Mouse (Mus musculus) liver, embryonic 16.5 days (tissue): ENCODE data around the gene Gstt2. TPM values are rescaled to one million over a fixed set of nuclear protein-coding genes. Genes with fewer than 3 reads are reported as not detected.
"Not testable (repeated sequence)": the region's sequence is repeated elsewhere in the genome, so short reads cannot be mapped to it uniquely, and the experiment has no call there.

Source experiments
- ATAC-seq: fragments of 200-750 bp; cut with Nextera tagmentation; 2 replicates; pipeline ENCODE4 v1.8.0; 2017; ENCODE audit warnings: low read depth, mild to moderate bottlenecking, moderate number of reproducible peaks, moderate library complexity
- H3K27ac ChIP-seq: fragments of 300-500 bp; sonication (generic); 2 replicates; pipeline ENCODE4 v1.5.1; 2014; ENCODE audit warnings: mild to moderate bottlenecking, low read length
- H3K27me3 ChIP-seq: fragments of 300-500 bp; sonication (generic); 2 replicates; pipeline ENCODE4 v1.6.1; 2014; ENCODE audit warnings: low read depth, low read length, mixed read lengths; ENCODE audit not compliant: control insufficient read depth, insufficient read depth
- H3K36me3 ChIP-seq: fragments of 300-500 bp; sonication (generic); 2 replicates; pipeline ENCODE4 v1.6.1; 2014; ENCODE audit warnings: mild to moderate bottlenecking; ENCODE audit not compliant: control insufficient read depth, insufficient read depth
- H3K4me1 ChIP-seq: fragments of 300-500 bp; sonication (generic); 2 replicates; pipeline ENCODE4 v1.6.1; 2014; ENCODE audit warnings: low read depth, low read length, mixed read lengths; ENCODE audit not compliant: control insufficient read depth
- H3K4me2 ChIP-seq: fragments of 300-500 bp; sonication (generic); 2 replicates; pipeline ENCODE4 v1.6.1; 2014; ENCODE audit warnings: low read depth, low read length, mixed read lengths
- H3K4me3 ChIP-seq: fragments of 300-500 bp; sonication (generic); 2 replicates; pipeline ENCODE4 v1.5.1; 2014; ENCODE audit warnings: low read depth, mild to moderate bottlenecking, low read length
- H3K9ac ChIP-seq: fragments of 300-500 bp; sonication (generic); 2 replicates; pipeline ENCODE4 v1.6.1; 2014; ENCODE audit warnings: low read depth, low read length
- H3K9me3 ChIP-seq: fragments of 300-500 bp; sonication (generic); replicated peaks from 2 replicates; pipeline ENCODE4 v1.6.1; 2016; ENCODE audit warnings: low read length; ENCODE audit not compliant: control insufficient read depth
- WGBS: fragments of 180-500 bp; shearing (Covaris S2); extraction: QIAGEN DNeasy Blood & Tissue Kit; methylation state at CpG from one replicate; pipeline ENCODE4 v1.1.7; 2014; ENCODE audit not compliant: insufficient replicate concordance; 5-methylcytosine and 5-hydroxymethylcytosine counted together
- polyA plus RNA-seq: library from polyadenylated mRNA; unstranded; fragments of >200 nt; fragmentation: Nextera tagmentation; extraction: Ambion mirVana; gene quantifications from 2 replicates; pipeline ENCODE4 v1.2.1, GENCODE M21; 2015

Gstt2 gene
- polyA plus RNA-seq, 1 experiment from 2014 or later = 56.7 TPM

DNA sequence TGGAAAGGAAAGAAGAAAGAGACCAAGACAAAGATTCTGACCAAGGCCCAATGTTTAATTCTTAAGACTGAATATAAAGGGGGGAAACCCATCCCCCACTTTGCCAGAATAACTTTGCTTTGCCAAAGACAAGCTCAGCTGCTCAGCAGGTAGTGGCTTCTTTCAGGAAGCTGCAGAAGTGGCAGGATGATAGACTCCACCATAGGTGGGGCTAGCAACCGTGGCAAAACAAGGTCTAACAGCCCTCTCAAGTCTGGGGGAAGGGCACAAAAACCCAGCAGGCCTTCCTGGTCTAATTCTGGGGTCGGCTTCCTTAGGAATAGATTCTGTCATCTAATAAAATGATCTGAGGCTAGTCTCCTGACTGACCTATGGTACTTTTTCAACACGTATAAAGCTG lies 11.2 kb upstream of the Gstt2 start:
- no peaks in the 10 kb centered on the region for H3K36me3 ChIP-seq
- no peak overlapping the region for H3K4me3 ChIP-seq
- no peak for ATAC-seq
- H3K4me1 ChIP-seq = peaks cover 24% of the 10 kb centered on the region
- H3K27ac ChIP-seq = no peak overlapping the region
- H3K4me2 ChIP-seq = no peak overlapping the region
- H3K27me3 ChIP-seq = no peaks in the 10 kb centered on the region
- no peaks in the 10 kb centered on the region for H3K9me3 ChIP-seq
- H3K9ac ChIP-seq = no peak overlapping the region
- 36% methylated on average over 3 of the region's 3 CpGs for WGBS

DNA sequence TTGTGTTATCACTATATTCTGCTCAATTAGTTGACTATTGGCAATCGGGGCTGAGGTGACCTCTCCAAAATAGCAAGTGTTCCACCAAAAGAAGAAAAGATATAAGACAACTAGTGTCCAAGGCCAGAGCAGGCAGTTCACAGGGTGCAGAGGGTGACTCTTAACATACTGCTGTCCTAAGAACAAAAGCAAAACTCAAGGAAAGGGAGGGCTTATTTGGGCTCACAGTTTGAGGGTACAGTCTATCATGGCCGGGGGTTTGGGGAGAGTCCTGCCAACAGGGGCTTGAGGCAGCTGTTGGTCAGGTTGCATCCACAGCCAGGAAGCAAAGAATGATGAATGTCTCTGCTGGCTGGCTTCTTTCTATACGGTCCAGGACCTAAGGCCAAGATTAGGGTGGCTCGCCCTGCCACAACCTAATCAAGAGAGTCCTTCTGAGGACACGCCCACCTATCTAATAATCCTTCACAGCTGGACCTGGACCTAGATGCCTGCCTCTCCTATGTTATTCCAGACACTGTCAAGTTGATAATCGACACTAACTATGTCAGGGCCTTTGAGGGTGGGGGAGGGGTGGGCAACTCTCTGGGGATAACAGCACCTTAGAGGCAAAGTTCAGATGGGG lies 8.2 kb upstream of the Gstt2 start:
- peak; percentile 99 for ATAC-seq
- Histone ChIP-seq H3K4me2 (peak overlapping the region; percentile 50), H3K4me3 (peak overlapping the region; percentile 7; the same call in 1 of the 2 replicates), H3K4me1 (peaks cover 24% of the 10 kb centered on the region), H3K27me3 (no peaks in the 10 kb centered on the region), H3K9ac (no peak overlapping the region), H3K9me3 (no peaks in the 10 kb centered on the region), H3K27ac (peak overlapping the region; percentile 77), H3K36me3 (no peaks in the 10 kb centered on the region)
- WGBS = 34% methylated on average over 6 of the region's 6 CpGs

GRCm38 (mm10) chr10:75844800-75845199 lies 7.6 kb upstream of the Gstt2 start:
- 58% methylated on average over 1 of the region's 1 CpGs for WGBS
- no peak overlapping the region for H3K4me2 ChIP-seq
- no peaks in the 10 kb centered on the region for H3K9me3 ChIP-seq
- no peak overlapping the region for H3K4me3 ChIP-seq
- no peak overlapping the region for H3K9ac ChIP-seq
- no peaks in the 10 kb centered on the region for H3K27me3 ChIP-seq
- no peak for ATAC-seq
- H3K27ac ChIP-seq = peak overlapping the region; percentile 77
- peaks cover 24% of the 10 kb centered on the region for H3K4me1 ChIP-seq
- H3K36me3 ChIP-seq = no peaks in the 10 kb centered on the region

DNA sequence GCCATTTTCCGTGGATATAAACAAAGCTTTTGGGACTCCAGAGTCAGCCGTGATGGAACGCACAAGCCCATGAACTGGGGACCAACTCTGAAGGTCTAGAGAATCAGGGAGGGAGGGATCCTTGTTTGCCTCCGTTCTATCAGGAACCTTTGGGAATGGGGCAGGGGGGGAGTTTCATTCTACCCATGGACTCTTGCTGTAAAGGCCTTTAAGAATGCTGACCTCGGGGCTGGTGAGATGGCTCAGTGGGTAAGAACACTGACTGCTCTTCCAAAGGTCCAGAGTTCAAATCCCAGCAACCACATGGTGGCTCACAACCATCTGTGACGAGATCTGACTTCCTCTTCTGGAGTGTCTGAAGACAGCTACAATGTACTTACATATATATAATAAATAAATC lies 6.7 kb upstream of the Gstt2 start:
- H3K4me2 ChIP-seq, H3K9me3 ChIP-seq, H3K27me3 ChIP-seq, H3K9ac ChIP-seq, H3K27ac ChIP-seq, H3K4me3 ChIP-seq, ATAC-seq, H3K36me3 ChIP-seq: not testable (repeated sequence)
- 63% methylated on average over 6 of the region's 6 CpGs for whole genome bisulfite sequencing
- peaks cover 24% of the 10 kb centered on the region for H3K4me1 ChIP-seq

GRCm38 (mm10) chr10:75839092-75839491 lies 1.9 kb upstream of the Gstt2 start:
- Histone ChIP-seq H3K27ac (no peak overlapping the region), H3K36me3 (no peaks in the 10 kb centered on the region), H3K4me1 (peaks cover 38% of the 10 kb centered on the region), H3K27me3 (peaks cover 6% of the 10 kb centered on the region), H3K9me3 (no peaks in the 10 kb centered on the region), H3K4me3 (no peak overlapping the region), H3K9ac (no peak overlapping the region), H3K4me2 (no peak overlapping the region)
- WGBS = 73% methylated on average over 10 of the region's 10 CpGs
- ATAC-seq = no peak

GRCm38 (mm10) chr10:75835761-75836531 lies 1.3 kb downstream of the Gstt2 start:
- Histone ChIP-seq H3K27ac (peak overlapping the region; percentile 84), H3K9ac (peak overlapping the region; percentile 31; the same call in 1 of the 2 replicates), H3K4me3 (peak overlapping the region; percentile 63), H3K9me3 (no peaks in the 10 kb centered on the region), H3K4me2 (peak overlapping the region; percentile 93), H3K36me3 (no peaks in the 10 kb centered on the region), H3K4me1 (peaks cover 47% of the 10 kb centered on the region), H3K27me3 (peaks cover 14% of the 10 kb centered on the region)
- WGBS = 19% methylated on average over 8 of the region's 10 CpGs
- no peak for ATAC-seq

DNA sequence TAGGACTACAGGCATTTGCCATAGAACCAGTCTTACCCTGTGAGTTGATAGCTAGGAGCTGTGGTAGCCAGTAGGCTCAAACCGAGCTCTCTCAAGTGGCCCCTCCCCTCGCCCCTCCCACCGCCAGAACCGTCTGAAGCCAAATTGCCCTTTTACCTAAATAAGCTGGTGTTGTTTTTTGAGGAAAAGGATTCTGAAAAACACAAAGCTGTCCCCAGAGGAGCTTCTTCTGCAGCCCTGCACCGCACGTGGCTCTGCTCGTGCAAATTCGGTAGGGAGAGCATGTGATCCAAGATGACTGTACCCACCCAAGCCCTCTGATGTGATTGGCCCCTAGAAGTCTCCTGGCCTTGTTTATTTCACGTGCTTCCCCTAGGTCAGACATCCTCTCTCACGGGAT lies 1.9 kb downstream of the Gstt2 start:
- H3K4me1 ChIP-seq = peaks cover 47% of the 10 kb centered on the region
- no peaks in the 10 kb centered on the region for H3K36me3 ChIP-seq
- peak overlapping the region; percentile 13; the same call in 1 of the 2 replicates for H3K9ac ChIP-seq
- H3K4me3 ChIP-seq = peak overlapping the region; percentile 63
- ATAC-seq = peak; percentile 54
- peaks cover 14% of the 10 kb centered on the region for H3K27me3 ChIP-seq
- H3K4me2 ChIP-seq = peak overlapping the region; percentile 93
- H3K9me3 ChIP-seq = no peaks in the 10 kb centered on the region
- H3K27ac ChIP-seq = peak overlapping the region; percentile 84
- under 1% methylated on average over 10 of the region's 10 CpGs for WGBS

GRCm38 (mm10) chr10:75834721-75835120 lies 2.5 kb downstream of the Gstt2 start:
- ATAC-seq = no peak

DNA sequence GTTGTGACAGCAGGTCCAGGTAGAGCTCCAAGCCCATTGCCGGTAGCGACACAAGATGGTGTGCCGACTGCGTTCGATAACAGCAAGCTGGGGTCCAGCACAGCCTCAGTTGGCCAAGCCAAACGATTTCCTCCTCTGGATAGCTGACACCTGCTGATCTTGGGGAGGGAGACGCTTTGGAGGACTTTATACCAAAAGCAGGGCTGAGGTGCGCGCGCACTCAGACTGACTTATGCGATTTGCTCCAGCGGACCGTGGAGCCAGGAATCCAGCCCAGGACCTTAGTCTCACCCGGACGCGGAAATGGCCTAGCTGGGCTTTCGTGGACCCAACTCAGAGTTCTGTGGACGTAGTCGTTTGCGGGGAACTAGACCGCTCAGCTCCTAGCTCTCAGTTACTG lies 3.0 kb downstream of the Gstt2 start:
- Histone ChIP-seq H3K4me2 (peak overlapping the region; percentile 93), H3K27me3 (peaks cover 14% of the 10 kb centered on the region), H3K36me3 (no peaks in the 10 kb centered on the region), H3K4me1 (peaks cover 47% of the 10 kb centered on the region), H3K4me3 (peak overlapping the region; percentile 63), H3K9me3 (no peaks in the 10 kb centered on the region), H3K27ac (peak overlapping the region; percentile 75), H3K9ac (peak overlapping the region; percentile 64)
- ATAC-seq = no peak
- WGBS = 2% methylated on average over 21 of the region's 21 CpGs

More at GRCm38 (mm10) chr10:75834721-75835120, 2.5 kb downstream of the Gstt2 start:
- H3K27ac ChIP-seq = peak overlapping the region; percentile 84
- no peaks in the 10 kb centered on the region for H3K36me3 ChIP-seq
- H3K4me3 ChIP-seq = peak overlapping the region; percentile 63
- H3K4me2 ChIP-seq = peak overlapping the region; percentile 93
- no peaks in the 10 kb centered on the region for H3K9me3 ChIP-seq
- H3K27me3 ChIP-seq = peaks cover 14% of the 10 kb centered on the region
- peak overlapping the region; percentile 64 for H3K9ac ChIP-seq
- 5% methylated on average over 9 of the region's 9 CpGs for WGBS
- H3K4me1 ChIP-seq = peaks cover 47% of the 10 kb centered on the region
